Mouse (Mus musculus): ENCODE measurements around the gene Ctnnb1. TPM values are rescaled to one million over a fixed set of nuclear protein-coding genes. Genes with fewer than 3 reads are reported as not detected.

Ctnnb1 gene
- polyA plus RNA-seq, 1 experiment from 2014 or later, result 94.7 TPM

GRCm38 (mm10) chr9:120944211-120944610 lies 15.2 kb downstream of the Ctnnb1 start:
- no peak overlapping the region for H3K4me2 ChIP-seq (ENCODE audit: low read depth, low read length)
- WGBS (ENCODE audit: insufficient replicate concordance), result 30% methylated on average over 3 of the region's 3 CpGs
- no peaks in the 10 kb centered on the region for H3K27me3 ChIP-seq (ENCODE audit: control insufficient read depth, insufficient read depth, low read depth, low read length)
- H3K27ac ChIP-seq (ENCODE audit: low read length), result no peak overlapping the region
- no peak overlapping the region for H3K4me3 ChIP-seq (ENCODE audit: low read depth, low read length)
- H3K9me3 ChIP-seq (replicated peaks; ENCODE audit: control insufficient read depth, low read length), result no peaks in the 10 kb centered on the region
- peaks cover 47% of the 10 kb centered on the region for H3K4me1 ChIP-seq (ENCODE audit: control insufficient read depth, low read depth, low read length)
- H3K9ac ChIP-seq (ENCODE audit: low read depth, low read length), result no peak overlapping the region
- 0 out of 2 replicates have a peak, but pooled peaks cover 2% of the 10 kb centered on the region for H3K36me3 ChIP-seq (ENCODE audit: control insufficient read depth, insufficient read depth)
- ATAC-seq (ENCODE audit: low read depth), result 0 out of 2 replicates have a peak, but pooled peaks have one; percentile 14

- 77% methylated on average over 8 of the region's 8 CpGs for WGBS (ENCODE audit: insufficient replicate concordance)
- Histone ChIP-seq H3K9ac (ENCODE audit: low read depth, low read length) (no peak overlapping the region), H3K9me3 (replicated peaks; ENCODE audit: control insufficient read depth, low read length) (no peaks in the 10 kb centered on the region), H3K27ac (ENCODE audit: low read length) (no peak overlapping the region), H3K4me3 (ENCODE audit: low read depth, low read length) (no peak overlapping the region), H3K27me3 (ENCODE audit: control insufficient read depth, insufficient read depth, low read depth, low read length) (no peaks in the 10 kb centered on the region), H3K4me1 (ENCODE audit: control insufficient read depth, low read depth, low read length) (peaks cover 36% of the 10 kb centered on the region), H3K36me3 (ENCODE audit: control insufficient read depth, insufficient read depth) (peaks cover 11% of the 10 kb centered on the region), H3K4me2 (ENCODE audit: low read depth, low read length) (no peak overlapping the region)
- ATAC-seq (ENCODE audit: low read depth), result no peak
These were observed 17.1 kb downstream of the Ctnnb1 start for GRCm38 (mm10) chr9:120946131-120946530.

DNA sequence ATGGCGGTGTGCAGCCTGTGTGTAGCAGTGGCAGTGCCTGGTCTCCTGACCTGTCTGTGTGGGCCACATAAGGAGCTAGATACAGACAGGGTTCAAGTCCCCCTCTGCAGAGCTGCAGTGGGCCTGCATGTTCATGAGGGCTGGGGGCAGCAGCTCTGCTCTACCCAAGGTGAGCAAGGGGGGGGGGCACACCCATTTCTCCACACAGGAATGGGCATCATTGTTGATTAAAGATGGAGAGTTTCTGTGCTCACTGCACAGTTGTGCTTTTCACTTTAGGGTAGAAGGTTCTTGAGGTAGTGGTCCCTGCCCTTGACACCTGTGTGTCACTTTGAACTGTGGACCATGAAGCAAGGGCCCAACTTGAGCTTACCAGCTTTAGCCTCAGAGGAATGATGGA lies 19.8 kb downstream of the Ctnnb1 start:
- H3K9ac ChIP-seq (ENCODE audit: low read depth, low read length), result no peak overlapping the region
- H3K4me3 ChIP-seq (ENCODE audit: low read depth, low read length), result no peak overlapping the region
- H3K9me3 ChIP-seq (replicated peaks; ENCODE audit: control insufficient read depth, low read length), result no peaks in the 10 kb centered on the region
- no peaks in the 10 kb centered on the region for H3K27me3 ChIP-seq (ENCODE audit: control insufficient read depth, insufficient read depth, low read depth, low read length)
- H3K4me1 ChIP-seq (ENCODE audit: control insufficient read depth, low read depth, low read length), result peaks cover 18% of the 10 kb centered on the region
- no peak overlapping the region for H3K27ac ChIP-seq (ENCODE audit: low read length)
- no peak for ATAC-seq (ENCODE audit: low read depth)
- H3K36me3 ChIP-seq (ENCODE audit: control insufficient read depth, insufficient read depth), result peaks cover 38% of the 10 kb centered on the region
- H3K4me2 ChIP-seq (ENCODE audit: low read depth, low read length), result no peak overlapping the region
- WGBS (ENCODE audit: insufficient replicate concordance), result 91% methylated on average over 1 of the region's 1 CpGs

GRCm38 (mm10) chr9:120950761-120951160 lies 21.7 kb downstream of the Ctnnb1 start:
- H3K9me3 ChIP-seq (replicated peaks; ENCODE audit: control insufficient read depth, low read length), result no peaks in the 10 kb centered on the region
- no peak overlapping the region for H3K9ac ChIP-seq (ENCODE audit: low read depth, low read length)
- peaks cover 8% of the 10 kb centered on the region for H3K4me1 ChIP-seq (ENCODE audit: control insufficient read depth, low read depth, low read length)
- no peak for ATAC-seq (ENCODE audit: low read depth)
- H3K27ac ChIP-seq (ENCODE audit: low read length), result no peak overlapping the region
- peaks cover 57% of the 10 kb centered on the region for H3K36me3 ChIP-seq (ENCODE audit: control insufficient read depth, insufficient read depth)
- no peak overlapping the region for H3K4me3 ChIP-seq (ENCODE audit: low read depth, low read length)
- 89% methylated on average over 12 of the region's 12 CpGs for WGBS (ENCODE audit: insufficient replicate concordance)
- no peaks in the 10 kb centered on the region for H3K27me3 ChIP-seq (ENCODE audit: control insufficient read depth, insufficient read depth, low read depth, low read length)
- H3K4me2 ChIP-seq (ENCODE audit: low read depth, low read length), result no peak overlapping the region

- WGBS (ENCODE audit: insufficient replicate concordance), result 62% methylated on average over 3 of the region's 3 CpGs
These were observed 22.9 kb downstream of the Ctnnb1 start for GRCm38 (mm10) chr9:120951947-120952346.

GRCm38 (mm10) chr9:120958051-120958450 lies 29.0 kb downstream of the Ctnnb1 start:
- Histone ChIP-seq H3K4me3 (ENCODE audit: low read depth, low read length) (no peak overlapping the region), H3K4me1 (ENCODE audit: control insufficient read depth, low read depth, low read length) (peaks cover 8% of the 10 kb centered on the region), H3K27ac (ENCODE audit: low read length) (no peak overlapping the region), H3K9ac (ENCODE audit: low read depth, low read length) (no peak overlapping the region), H3K27me3 (ENCODE audit: control insufficient read depth, insufficient read depth, low read depth, low read length) (no peaks in the 10 kb centered on the region), H3K9me3 (replicated peaks; ENCODE audit: control insufficient read depth, low read length) (no peaks in the 10 kb centered on the region), H3K4me2 (ENCODE audit: low read depth, low read length) (no peak overlapping the region), H3K36me3 (ENCODE audit: control insufficient read depth, insufficient read depth) (peaks cover 78% of the 10 kb centered on the region)
- no peak for ATAC-seq (ENCODE audit: low read depth)
- 89% methylated on average over 5 of the region's 5 CpGs for WGBS (ENCODE audit: insufficient replicate concordance)

More at GRCm38 (mm10) chr9:120951947-120952346, 22.9 kb downstream of the Ctnnb1 start:
- Histone ChIP-seq H3K27ac (ENCODE audit: low read length) (no peak overlapping the region), H3K4me3 (ENCODE audit: low read depth, low read length) (no peak overlapping the region), H3K9me3 (replicated peaks; ENCODE audit: control insufficient read depth, low read length) (no peaks in the 10 kb centered on the region), H3K36me3 (ENCODE audit: control insufficient read depth, insufficient read depth) (peaks cover 69% of the 10 kb centered on the region), H3K9ac (ENCODE audit: low read depth, low read length) (no peak overlapping the region), H3K4me1 (ENCODE audit: control insufficient read depth, low read depth, low read length) (peaks cover 5% of the 10 kb centered on the region), H3K4me2 (ENCODE audit: low read depth, low read length) (no peak overlapping the region), H3K27me3 (ENCODE audit: control insufficient read depth, insufficient read depth, low read depth, low read length) (no peaks in the 10 kb centered on the region)
- ATAC-seq (ENCODE audit: low read depth), result no peak

- WGBS (ENCODE audit: insufficient replicate concordance), result 83% methylated on average over 6 of the region's 6 CpGs
These were observed 29.5 kb downstream of the Ctnnb1 start for GRCm38 (mm10) chr9:120958560-120958959.

DNA sequence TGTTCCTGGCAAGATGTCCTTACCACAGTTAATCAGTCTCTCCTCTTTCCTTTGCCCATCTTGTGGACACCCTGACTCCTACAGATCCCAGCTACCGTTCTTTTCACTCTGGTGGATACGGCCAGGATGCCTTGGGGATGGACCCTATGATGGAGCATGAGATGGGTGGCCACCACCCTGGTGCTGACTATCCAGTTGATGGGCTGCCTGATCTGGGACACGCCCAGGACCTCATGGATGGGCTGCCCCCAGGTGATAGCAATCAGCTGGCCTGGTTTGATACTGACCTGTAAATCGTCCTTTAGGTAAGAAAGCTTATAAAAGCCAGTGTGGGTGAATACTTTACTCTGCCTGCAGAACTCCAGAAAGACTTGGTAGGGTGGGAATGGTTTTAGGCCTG lies 30.2 kb downstream of the Ctnnb1 start:
- WGBS (ENCODE audit: insufficient replicate concordance), result 68% methylated on average over 4 of the region's 4 CpGs
- H3K27ac ChIP-seq (ENCODE audit: low read length), result no peak overlapping the region
- peaks cover 72% of the 10 kb centered on the region for H3K36me3 ChIP-seq (ENCODE audit: control insufficient read depth, insufficient read depth)
- no peaks in the 10 kb centered on the region for H3K27me3 ChIP-seq (ENCODE audit: control insufficient read depth, insufficient read depth, low read depth, low read length)
- no peak overlapping the region for H3K9ac ChIP-seq (ENCODE audit: low read depth, low read length)
- no peak overlapping the region for H3K4me2 ChIP-seq (ENCODE audit: low read depth, low read length)
- peaks cover 8% of the 10 kb centered on the region for H3K4me1 ChIP-seq (ENCODE audit: control insufficient read depth, low read depth, low read length)
- H3K4me3 ChIP-seq (ENCODE audit: low read depth, low read length), result no peak overlapping the region
- no peak for ATAC-seq (ENCODE audit: low read depth)
- H3K9me3 ChIP-seq (replicated peaks; ENCODE audit: control insufficient read depth, low read length), result no peaks in the 10 kb centered on the region

More at GRCm38 (mm10) chr9:120958560-120958959, 29.5 kb downstream of the Ctnnb1 start:
- peaks cover 8% of the 10 kb centered on the region for H3K4me1 ChIP-seq (ENCODE audit: control insufficient read depth, low read depth, low read length)
- H3K9me3 ChIP-seq (replicated peaks; ENCODE audit: control insufficient read depth, low read length), result no peaks in the 10 kb centered on the region
- ATAC-seq (ENCODE audit: low read depth), result no peak
- H3K9ac ChIP-seq (ENCODE audit: low read depth, low read length), result no peak overlapping the region
- H3K27me3 ChIP-seq (ENCODE audit: control insufficient read depth, insufficient read depth, low read depth, low read length), result no peaks in the 10 kb centered on the region
- H3K4me3 ChIP-seq (ENCODE audit: low read depth, low read length), result no peak overlapping the region
- H3K36me3 ChIP-seq (ENCODE audit: control insufficient read depth, insufficient read depth), result peaks cover 73% of the 10 kb centered on the region
- H3K4me2 ChIP-seq (ENCODE audit: low read depth, low read length), result no peak overlapping the region
- H3K27ac ChIP-seq (ENCODE audit: low read length), result no peak overlapping the region

DNA sequence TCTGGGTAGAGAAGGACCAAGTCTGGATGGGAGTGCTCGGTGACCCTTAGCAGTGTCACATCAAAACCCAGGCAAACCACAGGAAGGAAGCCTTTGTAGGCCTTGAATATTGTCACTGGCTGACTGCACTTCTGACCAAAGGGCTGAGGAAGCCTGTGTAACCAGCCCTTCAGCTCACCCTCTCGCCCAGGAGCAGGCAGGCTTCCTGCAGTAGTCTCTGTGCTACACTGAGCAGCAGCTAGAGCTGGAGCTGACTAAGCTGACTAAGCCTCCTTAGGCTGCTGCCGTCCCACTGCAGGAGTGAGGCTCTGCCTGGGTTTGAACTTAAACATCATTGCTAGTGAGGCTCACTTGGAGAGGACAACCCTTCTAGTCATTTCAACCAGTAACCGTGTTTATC lies 31.6 kb downstream of the Ctnnb1 start:
- no peak overlapping the region for H3K4me3 ChIP-seq (ENCODE audit: low read depth, low read length)
- no peak for ATAC-seq (ENCODE audit: low read depth)
- H3K36me3 ChIP-seq (ENCODE audit: control insufficient read depth, insufficient read depth), result peaks cover 66% of the 10 kb centered on the region
- H3K4me2 ChIP-seq (ENCODE audit: low read depth, low read length), result no peak overlapping the region
- H3K27ac ChIP-seq (ENCODE audit: low read length), result no peak overlapping the region
- no peak overlapping the region for H3K9ac ChIP-seq (ENCODE audit: low read depth, low read length)
- WGBS (ENCODE audit: insufficient replicate concordance), result 45% methylated on average over 4 of the region's 4 CpGs
- no peaks in the 10 kb centered on the region for H3K27me3 ChIP-seq (ENCODE audit: control insufficient read depth, insufficient read depth, low read depth, low read length)
- peaks cover 8% of the 10 kb centered on the region for H3K4me1 ChIP-seq (ENCODE audit: control insufficient read depth, low read depth, low read length)
- no peaks in the 10 kb centered on the region for H3K9me3 ChIP-seq (replicated peaks; ENCODE audit: control insufficient read depth, low read length)
